Mouse (Mus musculus): ENCODE results near the gene Dock2. TPM values are rescaled to one million over a fixed set of nuclear protein-coding genes. Genes with fewer than 3 reads are reported as not detected.
A peak's percentile ranks its signal among the peaks of the same experiment; 100 is the strongest.

The Dock2 gene
- polyA plus RNA-seq, 1 experiment from 2014 or later, result 3.9 TPM

DNA sequence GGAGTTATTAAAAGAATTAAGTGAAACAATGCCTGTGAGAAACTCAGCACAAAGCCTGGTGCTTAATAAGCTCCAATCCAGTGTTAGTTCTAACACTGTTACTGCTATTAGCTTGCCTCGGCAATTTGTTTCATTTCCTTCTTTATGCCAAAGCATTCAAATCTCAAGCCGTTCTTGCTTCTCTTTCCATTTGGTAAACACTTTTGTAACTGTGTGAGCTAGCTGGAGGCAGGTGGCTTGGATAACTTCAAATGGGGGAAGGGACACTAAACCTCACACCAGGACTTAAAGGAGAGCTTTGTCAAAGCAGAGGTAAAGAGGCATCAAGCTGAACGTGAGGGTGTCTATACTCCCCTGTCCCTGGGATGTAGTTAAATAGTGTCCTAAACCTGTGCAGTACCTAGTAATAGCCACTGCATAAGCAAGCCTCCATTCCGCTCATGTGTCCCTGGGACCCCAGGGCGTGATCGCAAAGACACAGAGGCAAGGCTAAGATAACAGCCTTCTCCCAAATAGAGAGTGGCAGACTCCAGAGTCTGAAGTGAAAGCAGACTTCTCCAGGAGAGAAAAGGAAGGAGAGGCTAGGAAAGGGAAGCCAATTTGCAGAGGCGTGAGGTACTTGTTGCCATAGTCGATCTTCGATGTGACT, 56.9 kb downstream of the Dock2 start:
- H3K4me1 ChIP-seq (ENCODE audit: insufficient read depth), result no peaks in the 10 kb centered on the region
- TF ChIP-seq CTCF (IDR thresholded peaks at IDR 0.05; ENCODE audit: low read depth) (no peak), EP300 (IDR thresholded peaks at IDR 0.05; ENCODE audit: low read depth) (no peak)
- 80% methylated on average over 9 of the region's 9 CpGs for WGBS (ENCODE audit: insufficient replicate concordance)
- H3K9ac ChIP-seq (replicated peaks), result no peak overlapping the region
- peaks cover 8% of the 10 kb centered on the region; the same call in 1 of the 2 replicates for H3K36me3 ChIP-seq (replicated peaks; ENCODE audit: insufficient read depth, low read length)
- H3K9me3 ChIP-seq (ENCODE audit: low read length), result no peaks in the 10 kb centered on the region
- no peak overlapping the region for H3K4me2 ChIP-seq (ENCODE audit: low read depth, low read length)
- H3K27me3 ChIP-seq (ENCODE audit: insufficient read depth, low read length), result no peaks in the 10 kb centered on the region
- H3K4me3 ChIP-seq (ENCODE audit: low read depth, low read length), result no peak overlapping the region
- ATAC-seq (no peak), DNase-seq (peak; percentile 6)
- H3K27ac ChIP-seq (ENCODE audit: low read depth), result no peak overlapping the region

- no peaks in the 10 kb centered on the region for H3K9me3 ChIP-seq (ENCODE audit: low read length)
- ATAC-seq, result no peak
- 81% methylated on average over 5 of the region's 5 CpGs for WGBS (ENCODE audit: insufficient replicate concordance)
- no peaks in the 10 kb centered on the region for H3K4me1 ChIP-seq (ENCODE audit: insufficient read depth)
- no peak for TF ChIP-seq CTCF (IDR thresholded peaks at IDR 0.05; ENCODE audit: low read depth)
- TF ChIP-seq EP300 (IDR thresholded peaks at IDR 0.05; ENCODE audit: low read depth), result no peak
- H3K27me3 ChIP-seq (ENCODE audit: insufficient read depth, low read length), result no peaks in the 10 kb centered on the region
- no peak overlapping the region for H3K4me2 ChIP-seq (ENCODE audit: low read depth, low read length)
- no peak overlapping the region for H3K9ac ChIP-seq (replicated peaks)
- H3K27ac ChIP-seq (ENCODE audit: low read depth), result no peak overlapping the region
- DNase-seq, result no peak
- H3K4me3 ChIP-seq (ENCODE audit: low read depth, low read length), result no peak overlapping the region
- peaks cover 3% of the 10 kb centered on the region; the same call in 1 of the 2 replicates for H3K36me3 ChIP-seq (replicated peaks; ENCODE audit: insufficient read depth, low read length)
Measured at GRCm38 (mm10) chr11:34713360-34713759, 70.3 kb downstream of the Dock2 start.

DNA sequence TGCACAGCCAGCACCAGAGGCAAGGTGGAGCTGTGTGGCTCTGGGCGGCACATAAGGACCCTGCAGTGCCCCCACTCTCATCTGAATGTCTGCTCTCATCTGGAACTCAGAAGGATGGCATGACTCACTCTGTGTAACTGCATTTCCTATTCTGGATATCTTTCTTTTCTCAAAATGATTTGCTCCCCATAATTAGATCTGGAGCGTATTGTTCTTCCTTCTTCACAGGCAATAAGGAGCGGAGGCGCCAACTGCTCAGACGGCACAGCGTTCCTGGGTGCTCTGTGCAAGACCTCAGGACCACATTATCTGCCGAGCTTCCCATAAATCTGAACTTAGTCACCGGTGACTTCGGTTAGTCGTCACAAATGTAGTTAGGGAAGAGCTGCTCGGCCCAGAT, 75.4 kb downstream of the Dock2 start:
- Histone ChIP-seq H3K9me3 (ENCODE audit: low read length) (no peaks in the 10 kb centered on the region), H3K36me3 (replicated peaks; ENCODE audit: insufficient read depth, low read length) (no peaks in the 10 kb centered on the region; the same call in 1 of the 2 replicates), H3K4me3 (ENCODE audit: low read depth, low read length) (no peak overlapping the region), H3K4me1 (ENCODE audit: insufficient read depth) (no peaks in the 10 kb centered on the region), H3K4me2 (ENCODE audit: low read depth, low read length) (no peak overlapping the region), H3K9ac (replicated peaks) (no peak overlapping the region), H3K27me3 (ENCODE audit: insufficient read depth, low read length) (no peaks in the 10 kb centered on the region), H3K27ac (ENCODE audit: low read depth) (no peak overlapping the region)
- ATAC-seq (no peak), DNase-seq (no peak)
- TF ChIP-seq EP300 (IDR thresholded peaks at IDR 0.05; ENCODE audit: low read depth), result no peak
- no peak for TF ChIP-seq CTCF (IDR thresholded peaks at IDR 0.05; ENCODE audit: low read depth)
- 86% methylated on average over 11 of the region's 11 CpGs for WGBS (ENCODE audit: insufficient replicate concordance)

- H3K27me3 ChIP-seq (ENCODE audit: insufficient read depth, low read length), result no peaks in the 10 kb centered on the region
- no peak overlapping the region for H3K9ac ChIP-seq (replicated peaks)
- H3K36me3 ChIP-seq (replicated peaks; ENCODE audit: insufficient read depth, low read length), result no peaks in the 10 kb centered on the region; the same call in 1 of the 2 replicates
- H3K4me2 ChIP-seq (ENCODE audit: low read depth, low read length), result no peak overlapping the region
- WGBS (ENCODE audit: insufficient replicate concordance), result 64% methylated on average over 5 of the region's 5 CpGs
- H3K4me3 ChIP-seq (ENCODE audit: low read depth, low read length), result no peak overlapping the region
- no peak for TF ChIP-seq EP300 (IDR thresholded peaks at IDR 0.05; ENCODE audit: low read depth)
- TF ChIP-seq CTCF (IDR thresholded peaks at IDR 0.05; ENCODE audit: low read depth), result no peak
- H3K4me1 ChIP-seq (ENCODE audit: insufficient read depth), result no peaks in the 10 kb centered on the region
- DNase-seq (no peak), ATAC-seq (no peak)
- H3K9me3 ChIP-seq (ENCODE audit: low read length), result no peaks in the 10 kb centered on the region
- H3K27ac ChIP-seq (ENCODE audit: low read depth), result no peak overlapping the region
Measured at GRCm38 (mm10) chr11:34707360-34707759, 76.3 kb downstream of the Dock2 start.

DNA sequence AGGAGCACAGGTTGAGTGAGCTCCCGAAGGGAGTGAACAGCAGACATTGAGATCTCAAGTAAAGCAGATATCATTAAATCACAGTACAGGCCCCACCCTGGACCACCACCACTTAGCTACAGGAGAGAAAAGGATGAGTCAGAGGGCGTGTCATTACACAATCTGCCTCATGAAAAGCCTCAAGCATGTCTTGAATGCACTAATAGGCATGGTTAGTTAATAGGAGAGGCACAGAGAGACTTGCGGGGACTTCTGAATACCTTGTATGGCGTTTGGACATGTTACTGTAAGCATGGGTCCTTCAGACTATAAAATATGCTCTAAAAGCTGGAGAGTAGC, 78.6 kb downstream of the Dock2 start:
- H3K9ac ChIP-seq (replicated peaks), result no peak overlapping the region
- no peak for DNase-seq
- WGBS (ENCODE audit: insufficient replicate concordance), result 76% methylated on average over 4 of the region's 4 CpGs
- H3K4me2 ChIP-seq (ENCODE audit: low read depth, low read length), result no peak overlapping the region
- H3K9me3 ChIP-seq (ENCODE audit: low read length), result no peaks in the 10 kb centered on the region
- H3K36me3 ChIP-seq (replicated peaks; ENCODE audit: insufficient read depth, low read length), result no peaks in the 10 kb centered on the region; the same call in 1 of the 2 replicates
- TF ChIP-seq CTCF (IDR thresholded peaks at IDR 0.05; ENCODE audit: low read depth) (no peak), EP300 (IDR thresholded peaks at IDR 0.05; ENCODE audit: low read depth) (no peak)
- H3K4me1 ChIP-seq (ENCODE audit: insufficient read depth), result no peaks in the 10 kb centered on the region
- H3K27me3 ChIP-seq (ENCODE audit: insufficient read depth, low read length), result no peaks in the 10 kb centered on the region
- no peak overlapping the region for H3K4me3 ChIP-seq (ENCODE audit: low read depth, low read length)
- ATAC-seq, result no peak
- no peak overlapping the region for H3K27ac ChIP-seq (ENCODE audit: low read depth)

DNA sequence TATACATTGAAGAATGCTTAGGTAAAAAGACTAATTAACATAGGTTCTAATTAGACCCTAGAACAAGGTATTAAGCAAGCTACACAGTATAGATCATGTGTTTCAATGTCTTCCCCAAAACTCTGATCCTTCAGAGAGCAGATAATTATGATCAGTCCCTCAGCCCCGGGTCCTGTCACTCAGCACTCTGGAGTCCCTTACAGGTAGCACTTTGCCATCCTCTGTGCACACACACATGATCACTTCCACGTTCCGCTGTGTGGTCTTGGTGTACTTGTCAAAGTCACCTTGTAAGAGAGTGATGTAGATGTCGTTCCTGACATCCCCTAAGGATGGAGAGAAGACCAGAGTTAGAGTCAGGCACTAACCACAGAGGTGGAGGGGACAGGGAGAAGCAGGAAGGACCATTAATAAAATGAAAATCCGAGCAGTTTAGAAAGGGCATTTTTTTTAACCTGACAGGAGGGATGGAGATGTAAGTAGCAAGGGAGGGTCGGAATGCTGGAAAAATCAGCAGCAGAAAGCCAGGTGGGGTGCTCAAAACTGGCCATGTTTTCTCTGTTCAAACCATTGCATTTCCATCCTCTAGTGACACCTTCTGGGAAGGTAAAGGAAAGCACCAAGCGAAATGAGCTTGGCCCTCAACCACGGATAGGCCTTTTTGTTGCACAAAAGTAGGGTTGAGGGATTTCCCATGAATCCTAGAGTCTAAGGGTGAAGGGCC, 79.1 kb downstream of the Dock2 start:
- no peaks in the 10 kb centered on the region; the same call in 1 of the 2 replicates for H3K36me3 ChIP-seq (replicated peaks; ENCODE audit: insufficient read depth, low read length)
- no peaks in the 10 kb centered on the region for H3K9me3 ChIP-seq (ENCODE audit: low read length)
- no peak for ATAC-seq
- H3K4me1 ChIP-seq (ENCODE audit: insufficient read depth), result no peaks in the 10 kb centered on the region
- H3K4me3 ChIP-seq (ENCODE audit: low read depth, low read length), result no peak overlapping the region
- DNase-seq, result no peak
- no peak overlapping the region for H3K27ac ChIP-seq (ENCODE audit: low read depth)
- no peaks in the 10 kb centered on the region for H3K27me3 ChIP-seq (ENCODE audit: insufficient read depth, low read length)
- 60% methylated on average over 8 of the region's 8 CpGs for WGBS (ENCODE audit: insufficient replicate concordance)
- no peak for TF ChIP-seq EP300 (IDR thresholded peaks at IDR 0.05; ENCODE audit: low read depth)
- TF ChIP-seq CTCF (IDR thresholded peaks at IDR 0.05; ENCODE audit: low read depth), result no peak
- H3K4me2 ChIP-seq (ENCODE audit: low read depth, low read length), result no peak overlapping the region
- no peak overlapping the region for H3K9ac ChIP-seq (replicated peaks)

All from liver, postnatal 0 days (tissue).